In genomic region chr16:92114706-92115241, GRCm38 (mm10) we compare ENCODE assay signal across 9 mouse cellular contexts. TPM values are rescaled to one million over a fixed set of nuclear protein-coding genes. Genes with fewer than 3 reads are reported as not detected.
A peak's percentile ranks its signal among the peaks of the same experiment; 100 is the strongest.
DNase-seq lines count a peak whose midpoint lies in the region; ATAC-seq and TF ChIP-seq lines count a peak whose summit lies in the region.
"Had no signal": no experiment of that assay in that cellular context is flagged by ENCODE, and none has a peak within 500 bp of the region (broad histone marks: within the 10 kb centered on the region; RNA-seq: fewer than 3 reads in every experiment).

No protein-coding gene starts in this region.

- no peaks in the 10 kb centered on the region for H3K9me3 ChIP-seq in neural tube, embryonic 13.5 days
- H3K9me3 ChIP-seq in hindbrain, embryonic 13.5 days = no peaks in the 10 kb centered on the region

- no peak overlapping the region for H3K4me2 ChIP-seq in neural tube, embryonic 13.5 days
- H3K4me2 ChIP-seq in hindbrain, embryonic 13.5 days = no peak overlapping the region

- TF ChIP-seq CTCF in testis, adult 2 months (IDR thresholded peaks at IDR 0.05; ENCODE audit: control insufficient read depth, insufficient read depth, insufficient replicate concordance, low read depth, low read length) = no peak

- no peak for DNase-seq in neural tube, embryonic 10.5 days (ENCODE audit: extremely low spot score, low spot score)
- peak; percentile 70 to 80 for DNase-seq in cerebellum, postnatal 10 days
- DNase-seq in left cerebral cortex, adult 8-10 months (ENCODE audit: low spot score in 2 of 2) = no peak
- no peak for DNase-seq in thymus, adult 18-20 months

- H3K4me3 ChIP-seq in neural tube, embryonic 13.5 days = no peak overlapping the region
- H3K4me3 ChIP-seq in hindbrain, embryonic 13.5 days = no peak overlapping the region
- H3K4me3 ChIP-seq in testis, adult 2 months (ENCODE audit: control insufficient read depth, low read depth, low read length) = no peak overlapping the region

- ATAC-seq in neural tube, embryonic 13.5 days (ENCODE audit: low read depth) = no peak
- no peak for ATAC-seq in hindbrain, embryonic 13.5 days (ENCODE audit: low FRiP score)
- no peak for ATAC-seq in granulocyte monocyte progenitor cell, adult 5-6 weeks (replicated peaks; ENCODE audit: poor library complexity, severe bottlenecking)

- 0 out of 2 replicates have a peak overlapping the region, but pooled peaks have one; percentile 34 for H3K9ac ChIP-seq in neural tube, embryonic 13.5 days
- H3K9ac ChIP-seq in hindbrain, embryonic 13.5 days = 0 out of 2 replicates have a peak overlapping the region, but pooled peaks have one; percentile 14

- no peaks in the 10 kb centered on the region for H3K27me3 ChIP-seq in neural tube, embryonic 13.5 days
- no peaks in the 10 kb centered on the region for H3K27me3 ChIP-seq in hindbrain, embryonic 13.5 days
- no peaks in the 10 kb centered on the region for H3K27me3 ChIP-seq in testis, adult 2 months (ENCODE audit: control insufficient read depth, insufficient read depth, low read length)

- peak overlapping the region; percentile 74; the same call in 1 of the 2 replicates for H3K27ac ChIP-seq in neural tube, embryonic 13.5 days (replicated peaks)
- H3K27ac ChIP-seq in hindbrain, embryonic 13.5 days = peak overlapping the region; percentile 87
- peak overlapping the region; percentile 50; the same call in 1 of the 2 replicates for H3K27ac ChIP-seq in testis, adult 2 months (ENCODE audit: control insufficient read depth, insufficient read depth, low read depth, low read length)

- peaks cover 16% of the 10 kb centered on the region for H3K36me3 ChIP-seq in neural tube, embryonic 13.5 days
- H3K36me3 ChIP-seq in hindbrain, embryonic 13.5 days = peaks cover 21% of the 10 kb centered on the region
- H3K36me3 ChIP-seq in testis, adult 2 months (ENCODE audit: control insufficient read depth, insufficient read depth, low read length) = no peaks in the 10 kb centered on the region

- 74% methylated on average over 5 of the region's 5 CpGs for WGBS in neural tube, embryonic 13.5 days
- WGBS in hindbrain, embryonic 13.5 days = 74% methylated on average over 5 of the region's 5 CpGs

- H3K4me1 ChIP-seq in neural tube, embryonic 13.5 days (replicated peaks) = peaks cover 40% of the 10 kb centered on the region
- H3K4me1 ChIP-seq in hindbrain, embryonic 13.5 days (replicated peaks) = peaks cover 41% of the 10 kb centered on the region
- peaks cover 23% of the 10 kb centered on the region for H3K4me1 ChIP-seq in testis, adult 2 months (ENCODE audit: control insufficient read depth, insufficient read depth, low read length)

- no peak for TF ChIP-seq POLR2A in testis, adult 2 months (IDR thresholded peaks at IDR 0.05; ENCODE audit: control insufficient read depth, low read depth, low read length)

RNA-seq across cellular contexts. Expression of gene Slc5a3, which starts 56.7 kb away (rescaled TPM):
- polyA plus RNA-seq in neural tube, embryonic 13.5 days (2015; fragmentation: Nextera tagmentation; extraction: Ambion mirVana) = 13.1 and 14.9 TPM in 2 replicates
- 18.4 and 19.5 TPM in 2 replicates for polyA plus RNA-seq in hindbrain, embryonic 13.5 days (2015; fragmentation: Nextera tagmentation; extraction: Ambion mirVana)
- 2.1 and 3.9 TPM in 2 replicates for polyA plus RNA-seq in testis, adult 2 months (2012; rRNA removed)
- total RNA-seq in left cerebral cortex, adult 8-10 months (2022) = 10 to 100 TPM; 19.4 to 37.5 (median 30.1) TPM
- 5.1 and 5.3 TPM in 2 replicates for total RNA-seq in granulocyte monocyte progenitor cell, adult 5-6 weeks (2014; fragmentation: Nextera tagmentation)
- 3.3 and 4.1 TPM in 2 replicates for total RNA-seq in granulocyte monocyte progenitor cell, adult 5-6 weeks (2017)

RNA-seq across cellular contexts. Expression of gene Gm49711, which starts 56.7 kb away (rescaled TPM):
- polyA plus RNA-seq in neural tube, embryonic 13.5 days (2015; fragmentation: Nextera tagmentation; extraction: Ambion mirVana) = 0.66 and 0.74 TPM in 2 replicates
- polyA plus RNA-seq in hindbrain, embryonic 13.5 days (2015; fragmentation: Nextera tagmentation; extraction: Ambion mirVana) = 0.71 and 0.86 TPM in 2 replicates
- not detected in 2 replicates for polyA plus RNA-seq in testis, adult 2 months (2012; rRNA removed)
- under 1 TPM in 1 of 4 experiments, not detected in 3; 0.41 TPM for total RNA-seq in left cerebral cortex, adult 8-10 months (2022)
- total RNA-seq in granulocyte monocyte progenitor cell, adult 5-6 weeks (2014; fragmentation: Nextera tagmentation) = not detected in 2 replicates
- total RNA-seq in granulocyte monocyte progenitor cell, adult 5-6 weeks (2017) = not detected in 2 replicates
- total RNA-seq: liver, adult 2 months had no signal
- polyA plus RNA-seq: liver, adult 2 months had no signal

RNA-seq across cellular contexts. Expression of gene Mrps6, which starts 56.7 kb away (rescaled TPM):
- 167 and 182 TPM in 2 replicates for polyA plus RNA-seq in neural tube, embryonic 13.5 days (2015; fragmentation: Nextera tagmentation; extraction: Ambion mirVana)
- 182 and 201 TPM in 2 replicates for polyA plus RNA-seq in hindbrain, embryonic 13.5 days (2015; fragmentation: Nextera tagmentation; extraction: Ambion mirVana)
- 19.2 and 22.9 TPM in 2 replicates for polyA plus RNA-seq in testis, adult 2 months (2012; rRNA removed)
- 10 to 100 TPM; 41.9 to 50.8 (median 44.4) TPM for total RNA-seq in left cerebral cortex, adult 8-10 months (2022)
- 32.7 and 41.0 TPM in 2 replicates for total RNA-seq in granulocyte monocyte progenitor cell, adult 5-6 weeks (2014; fragmentation: Nextera tagmentation)
- 14.4 and 15.5 TPM in 2 replicates for total RNA-seq in granulocyte monocyte progenitor cell, adult 5-6 weeks (2017)

Comparison
In these comparisons a context has a peak if more than half of its experiments do, and no peak if none do; other contexts are left out.
1. DNase-seq: peak in cerebellum, postnatal 10 days (2 of 2); none in neural tube, embryonic 10.5 days (single experiment), left cerebral cortex, adult 8-10 months (0 of 2) and thymus, adult 18-20 months (0 of 2).
2. Peak in every context shown above with its lines, with median percentiles within 50 percentile points of each other: H3K27ac ChIP-seq.